Mouse (Mus musculus) midbrain, embryonic 15.5 days (tissue): ENCODE results near the gene Myo18a. TPM values are rescaled to one million over a fixed set of nuclear protein-coding genes. Genes with fewer than 3 reads are reported as not detected.
A peak's percentile ranks its signal among the peaks of the same experiment; 100 is the strongest.

Experiments used
- ATAC-seq: fragments of 200-750 bp; cut with Nextera tagmentation; replicated peaks from 2 replicates; pipeline ENCODE4 v1.8.0; 2017; ENCODE audit warnings: moderate TSS enrichment
- H3K27ac ChIP-seq: fragments of 300-500 bp; sonication (generic); 2 replicates; pipeline ENCODE4 v1.5.1; 2015; ENCODE audit warnings: mild to moderate bottlenecking, inconsistent platforms
- H3K27me3 ChIP-seq: fragments of 300-500 bp; sonication (generic); replicated peaks from 2 replicates; pipeline ENCODE4 v1.6.1; 2015; ENCODE audit warnings: inconsistent platforms
- H3K36me3 ChIP-seq: fragments of 300-500 bp; sonication (generic); replicated peaks from 2 replicates; pipeline ENCODE4 v1.6.1; 2015; ENCODE audit warnings: inconsistent platforms
- H3K4me1 ChIP-seq: fragments of 300-500 bp; sonication (generic); 2 replicates; pipeline ENCODE4 v1.6.1; 2015; ENCODE audit warnings: inconsistent platforms
- H3K4me2 ChIP-seq: fragments of 300-500 bp; sonication (generic); 2 replicates; pipeline ENCODE4 v1.6.1; 2015; ENCODE audit warnings: inconsistent platforms, mild to moderate bottlenecking, moderate library complexity
- H3K4me3 ChIP-seq: fragments of 300-500 bp; sonication (generic); 2 replicates; pipeline ENCODE4 v1.5.1; 2015; ENCODE audit warnings: mild to moderate bottlenecking, inconsistent platforms
- H3K9ac ChIP-seq: fragments of 300-500 bp; sonication (generic); 2 replicates; pipeline ENCODE4 v1.6.1; 2015; ENCODE audit warnings: mild to moderate bottlenecking, inconsistent platforms
- H3K9me3 ChIP-seq: fragments of 300-500 bp; sonication (generic); 2 replicates; pipeline ENCODE4 v1.6.1; 2016; ENCODE audit warnings: inconsistent platforms
- WGBS: fragments of 180-500 bp; shearing (Covaris S2); methylation state at CpG from one replicate; pipeline ENCODE4 v1.1.7; 2015; ENCODE audit warnings: mixed read lengths; 5-methylcytosine and 5-hydroxymethylcytosine counted together
- polyA plus RNA-seq: library from polyadenylated mRNA; unstranded; fragments of >200 nt; fragmentation: Nextera tagmentation; extraction: Ambion mirVana; gene quantifications from 2 replicates; pipeline ENCODE4 v1.2.1, GENCODE M21; 2015

Myo18a gene
- polyA plus RNA-seq, 1 experiment from 2014 or later, result 58.5 TPM

GRCm38 (mm10) chr11:77777436-77777835, 14.4 kb downstream of the Myo18a start:
- no peak for ATAC-seq
- Histone ChIP-seq H3K9me3 (no peaks in the 10 kb centered on the region), H3K27ac (no peak overlapping the region), H3K36me3 (peaks cover 10% of the 10 kb centered on the region; the same call in 1 of the 2 replicates), H3K4me2 (no peak overlapping the region), H3K4me3 (no peak overlapping the region), H3K4me1 (peaks cover 13% of the 10 kb centered on the region; the same call in 1 of the 2 replicates), H3K9ac (no peak overlapping the region), H3K27me3 (no peaks in the 10 kb centered on the region)
- WGBS, result 93% methylated on average over 17 of the region's 17 CpGs

- H3K27me3 ChIP-seq, result no peaks in the 10 kb centered on the region
- H3K9me3 ChIP-seq, result no peaks in the 10 kb centered on the region
- ATAC-seq, result no peak
- H3K4me1 ChIP-seq, result peaks cover 14% of the 10 kb centered on the region; the same call in 1 of the 2 replicates
- no peak overlapping the region for H3K4me3 ChIP-seq
- 92% methylated on average over 17 of the region's 17 CpGs for WGBS
- no peak overlapping the region for H3K27ac ChIP-seq
- H3K9ac ChIP-seq, result no peak overlapping the region
- no peak overlapping the region for H3K4me2 ChIP-seq
- H3K36me3 ChIP-seq, result peaks cover 10% of the 10 kb centered on the region; the same call in 1 of the 2 replicates
Observed at GRCm38 (mm10) chr11:77777937-77778336, 14.9 kb downstream of the Myo18a start.

GRCm38 (mm10) chr11:77779240-77779639, 16.2 kb downstream of the Myo18a start:
- no peak for ATAC-seq
- Histone ChIP-seq H3K27ac (no peak overlapping the region), H3K27me3 (no peaks in the 10 kb centered on the region), H3K9me3 (no peaks in the 10 kb centered on the region), H3K4me2 (no peak overlapping the region), H3K36me3 (peaks cover 10% of the 10 kb centered on the region; the same call in 1 of the 2 replicates), H3K4me3 (no peak overlapping the region), H3K4me1 (peaks cover 27% of the 10 kb centered on the region), H3K9ac (no peak overlapping the region)
- WGBS, result 83% methylated on average over 1 of the region's 1 CpGs

GRCm38 (mm10) chr11:77781088-77781487, 18.0 kb downstream of the Myo18a start:
- Histone ChIP-seq H3K4me1 (peaks cover 34% of the 10 kb centered on the region), H3K9ac (no peak overlapping the region), H3K27me3 (no peaks in the 10 kb centered on the region), H3K4me2 (no peak overlapping the region), H3K9me3 (no peaks in the 10 kb centered on the region), H3K4me3 (no peak overlapping the region), H3K27ac (no peak overlapping the region), H3K36me3 (peaks cover 10% of the 10 kb centered on the region; the same call in 1 of the 2 replicates)
- WGBS, result 75% methylated on average over 7 of the region's 7 CpGs
- ATAC-seq, result no peak

GRCm38 (mm10) chr11:77782104-77782815, 19.2 kb downstream of the Myo18a start:
- Histone ChIP-seq H3K4me2 (no peak overlapping the region), H3K9ac (no peak overlapping the region), H3K27ac (no peak overlapping the region), H3K36me3 (peaks cover 10% of the 10 kb centered on the region; the same call in 1 of the 2 replicates), H3K27me3 (no peaks in the 10 kb centered on the region), H3K9me3 (no peaks in the 10 kb centered on the region), H3K4me3 (no peak overlapping the region), H3K4me1 (peaks cover 40% of the 10 kb centered on the region)
- WGBS, result 88% methylated on average over 7 of the region's 7 CpGs
- no peak for ATAC-seq

GRCm38 (mm10) chr11:77783211-77783746, 20.2 kb downstream of the Myo18a start:
- 65% methylated on average over 10 of the region's 10 CpGs for WGBS
- Histone ChIP-seq H3K36me3 (0 out of 2 replicates have a peak, but pooled peaks cover 2% of the 10 kb centered on the region), H3K27me3 (no peaks in the 10 kb centered on the region), H3K9me3 (no peaks in the 10 kb centered on the region), H3K9ac (no peak overlapping the region), H3K4me3 (no peak overlapping the region), H3K4me2 (no peak overlapping the region), H3K4me1 (peaks cover 40% of the 10 kb centered on the region), H3K27ac (0 out of 2 replicates have a peak overlapping the region, but pooled peaks have one; percentile 35)
- ATAC-seq, result no peak

- peaks cover 40% of the 10 kb centered on the region for H3K4me1 ChIP-seq
- no peak overlapping the region for H3K9ac ChIP-seq
- no peaks in the 10 kb centered on the region for H3K27me3 ChIP-seq
- H3K27ac ChIP-seq, result 0 out of 2 replicates have a peak overlapping the region, but pooled peaks have one; percentile 35
- no peaks in the 10 kb centered on the region for H3K9me3 ChIP-seq
- ATAC-seq, result no peak
- no peak overlapping the region for H3K4me2 ChIP-seq
- no peaks in the 10 kb centered on the region for H3K36me3 ChIP-seq
- H3K4me3 ChIP-seq, result no peak overlapping the region
- WGBS, result 59% methylated on average over 18 of the region's 18 CpGs
Observed at GRCm38 (mm10) chr11:77783747-77784646, 21.0 kb downstream of the Myo18a start.

GRCm38 (mm10) chr11:77784894-77785293, 21.8 kb downstream of the Myo18a start:
- Histone ChIP-seq H3K27me3 (no peaks in the 10 kb centered on the region), H3K9me3 (no peaks in the 10 kb centered on the region), H3K4me3 (no peak overlapping the region), H3K36me3 (no peaks in the 10 kb centered on the region), H3K27ac (no peak overlapping the region), H3K4me2 (no peak overlapping the region), H3K4me1 (peaks cover 40% of the 10 kb centered on the region), H3K9ac (no peak overlapping the region)
- 84% methylated on average over 9 of the region's 9 CpGs for WGBS
- no peak for ATAC-seq

- no peak for ATAC-seq
- 15% methylated on average over 5 of the region's 5 CpGs for WGBS
- no peak overlapping the region for H3K27ac ChIP-seq
- H3K9ac ChIP-seq, result no peak overlapping the region
- H3K27me3 ChIP-seq, result no peaks in the 10 kb centered on the region
- peaks cover 41% of the 10 kb centered on the region for H3K4me1 ChIP-seq
- H3K4me3 ChIP-seq, result no peak overlapping the region
- no peak overlapping the region for H3K4me2 ChIP-seq
- H3K9me3 ChIP-seq, result no peaks in the 10 kb centered on the region
- no peaks in the 10 kb centered on the region for H3K36me3 ChIP-seq
Observed at GRCm38 (mm10) chr11:77785396-77785767, 22.3 kb downstream of the Myo18a start.

GRCm38 (mm10) chr11:77785768-77786561, 22.9 kb downstream of the Myo18a start:
- no peak overlapping the region for H3K4me2 ChIP-seq
- H3K4me3 ChIP-seq, result no peak overlapping the region
- H3K9ac ChIP-seq, result no peak overlapping the region
- no peaks in the 10 kb centered on the region for H3K36me3 ChIP-seq
- 0 out of 2 replicates have a peak overlapping the region, but pooled peaks have one; percentile 10 for H3K27ac ChIP-seq
- no peak for ATAC-seq
- H3K4me1 ChIP-seq, result peaks cover 45% of the 10 kb centered on the region
- H3K27me3 ChIP-seq, result no peaks in the 10 kb centered on the region
- no peaks in the 10 kb centered on the region for H3K9me3 ChIP-seq
- WGBS, result 50% methylated on average over 7 of the region's 7 CpGs

GRCm38 (mm10) chr11:77787707-77788106, 24.7 kb downstream of the Myo18a start, which contains the start of gene Gm10277:
TSS of gene Gm10277 (minus strand) at chr11:77787747.
- 93% methylated on average over 5 of the region's 5 CpGs for WGBS
- H3K27ac ChIP-seq, result no peak within 1 kb of the TSS

More at GRCm38 (mm10) chr11:77787707-77788106, 24.7 kb downstream of the Myo18a start, which contains the start of gene Gm10277:
- no peak within 1 kb of the TSS for H3K4me3 ChIP-seq
- no peak for ATAC-seq
- H3K4me1 ChIP-seq, result peaks cover 56% of the 10 kb centered on the region
- no peak within 1 kb of the TSS for H3K4me2 ChIP-seq
- no peaks in the 10 kb centered on the region for H3K36me3 ChIP-seq
- no peaks in the 10 kb centered on the region for H3K9me3 ChIP-seq
- H3K9ac ChIP-seq, result no peak within 1 kb of the TSS
- no peaks in the 10 kb centered on the region for H3K27me3 ChIP-seq
